In genomic region chr4:82297562-82297961, GRCm38 (mm10) we compare ENCODE assay signal across 26 mouse cellular contexts.
DNase-seq lines count a peak whose midpoint lies in the region; ATAC-seq and TF ChIP-seq lines count a peak whose summit lies in the region.
"Had no signal": no experiment of that assay in that cellular context is flagged by ENCODE, and none has a peak within 500 bp of the region (broad histone marks: within the 10 kb centered on the region; RNA-seq: fewer than 3 reads in every experiment).

No protein-coding gene starts in this region.

- peaks cover 15% of the 10 kb centered on the region for H3K4me1 ChIP-seq in forebrain, embryonic 16.5 days (replicated peaks; ENCODE audit: control insufficient read depth, insufficient read depth, low read length)
- peaks cover 13% of the 10 kb centered on the region for H3K4me1 ChIP-seq in forebrain, embryonic 14.5 days (ENCODE audit: control insufficient read depth, insufficient read depth, low read length)
- H3K4me1 ChIP-seq in hindbrain, embryonic 13.5 days (replicated peaks), result peaks cover 15% of the 10 kb centered on the region
- H3K4me1 ChIP-seq in hindbrain, embryonic 12.5 days, result peaks cover 8% of the 10 kb centered on the region; the same call in 1 of the 2 replicates
- peaks cover 2% of the 10 kb centered on the region for H3K4me1 ChIP-seq in cortical plate, adult 2 months (ENCODE audit: control insufficient read depth, insufficient read depth, low read length)

- TF ChIP-seq CTCF in left cerebral cortex, adult 2 months (IDR thresholded peaks at IDR 0.05), result no peak; the same call in 1 of the 2 replicates
- TF ChIP-seq CTCF in cortical plate, adult 2 months (IDR thresholded peaks at IDR 0.05; ENCODE audit: extremely low read depth, insufficient read depth, low read length), result no peak

- no peak overlapping the region for H3K9ac ChIP-seq in forebrain, embryonic 16.5 days (replicated peaks; ENCODE audit: low read depth, low read length)
- H3K9ac ChIP-seq in forebrain, embryonic 14.5 days (ENCODE audit: low read length), result no peak overlapping the region
- no peak overlapping the region for H3K9ac ChIP-seq in hindbrain, embryonic 13.5 days
- no peak overlapping the region for H3K9ac ChIP-seq in hindbrain, embryonic 12.5 days
- H3K9ac ChIP-seq: embryonic facial prominence, embryonic 13.5 days; forebrain, embryonic 12.5 days; heart, embryonic 13.5 days; hindbrain, embryonic 14.5 days had no signal

- 0 out of 2 replicates have a peak, but pooled peaks cover 2% of the 10 kb centered on the region for H3K36me3 ChIP-seq in forebrain, embryonic 16.5 days (ENCODE audit: control insufficient read depth, insufficient read depth)
- H3K36me3 ChIP-seq in forebrain, embryonic 14.5 days (ENCODE audit: control insufficient read depth, insufficient read depth, low read length), result peaks cover 23% of the 10 kb centered on the region
- peaks cover 3% of the 10 kb centered on the region; the same call in 1 of the 2 replicates for H3K36me3 ChIP-seq in hindbrain, embryonic 13.5 days
- H3K36me3 ChIP-seq in hindbrain, embryonic 12.5 days, result no peaks in the 10 kb centered on the region
- H3K36me3 ChIP-seq: forebrain, embryonic 12.5 days had no signal

- intact Hi-C loops in left cerebral cortex, adult 2 months (cut with DNase I), result loop anchor here (10.0 kb wide), 1 partner anchor 273 kb away; no protein-coding TSS in a partner anchor
- intact Hi-C loops in left cerebral cortex, postnatal 4 days (cut with DNase I), result no loop called here

- whole genome bisulfite sequencing in forebrain, embryonic 16.5 days, result 55% methylated on average over 2 of the region's 2 CpGs
- 77% methylated on average over 2 of the region's 2 CpGs for WGBS in forebrain, embryonic 14.5 days
- WGBS in hindbrain, embryonic 13.5 days, result 83% methylated on average over 2 of the region's 2 CpGs
- WGBS in hindbrain, embryonic 12.5 days, result 76% methylated on average over 2 of the region's 2 CpGs

- no peak for TF ChIP-seq POLR2A in cortical plate, adult 2 months (IDR thresholded peaks at IDR 0.05; ENCODE audit: extremely low read depth, insufficient read depth, low read length)

- DNase-seq in forebrain, embryonic 14.5 days (ENCODE audit: low spot score), result no peak
- no peak for DNase-seq in left cerebral cortex, adult 2 months (ENCODE audit: extremely low spot score in 1 of 2, low spot score in 2 of 2)
- DNase-seq in left cerebral cortex, postnatal 4 days, result no peak
- DNase-seq in embryo, embryonic 10.5 days (ENCODE audit: low spot score), result no peak
- DNase-seq: adrenal gland, adult 2 months; adrenal gland, postnatal 14 days; cerebellum, adult 11-12 months; cerebellum, adult 8-10 months; cerebellum, postnatal 10 days; cerebellum, postnatal 36 days; gastrocnemius, postnatal 10 days; heart, adult 18-20 months; heart, postnatal 14 days; heart, postnatal 4 days; kidney, adult 2 months had no signal

- no peak overlapping the region for H3K4me3 ChIP-seq in forebrain, embryonic 16.5 days (replicated peaks; ENCODE audit: low read length)
- no peak overlapping the region for H3K4me3 ChIP-seq in forebrain, embryonic 14.5 days (ENCODE audit: low read depth, low read length)
- H3K4me3 ChIP-seq in hindbrain, embryonic 13.5 days, result no peak overlapping the region
- no peak overlapping the region for H3K4me3 ChIP-seq in hindbrain, embryonic 12.5 days
- no peak overlapping the region for H3K4me3 ChIP-seq in left cerebral cortex, adult 2 months
- no peak overlapping the region for H3K4me3 ChIP-seq in cortical plate, adult 2 months (ENCODE audit: insufficient read depth, low read length)
- H3K4me3 ChIP-seq: embryonic facial prominence, embryonic 13.5 days; forebrain, embryonic 12.5 days; heart, embryonic 10.5 days; heart, embryonic 13.5 days had no signal

- H3K4me2 ChIP-seq in forebrain, embryonic 16.5 days (ENCODE audit: low read length), result no peak overlapping the region
- H3K4me2 ChIP-seq in forebrain, embryonic 14.5 days (ENCODE audit: low read length), result no peak overlapping the region
- H3K4me2 ChIP-seq in hindbrain, embryonic 13.5 days, result no peak overlapping the region
- no peak overlapping the region for H3K4me2 ChIP-seq in hindbrain, embryonic 12.5 days (replicated peaks)
- H3K4me2 ChIP-seq: embryonic facial prominence, embryonic 13.5 days; forebrain, embryonic 12.5 days; heart, embryonic 13.5 days; hindbrain, embryonic 14.5 days had no signal

- no peaks in the 10 kb centered on the region for H3K27me3 ChIP-seq in forebrain, embryonic 16.5 days (replicated peaks; ENCODE audit: control insufficient read depth, insufficient read depth, low read length)
- no peaks in the 10 kb centered on the region for H3K27me3 ChIP-seq in forebrain, embryonic 14.5 days (replicated peaks; ENCODE audit: control insufficient read depth, insufficient read depth, low read length)
- no peaks in the 10 kb centered on the region for H3K27me3 ChIP-seq in hindbrain, embryonic 13.5 days
- no peaks in the 10 kb centered on the region for H3K27me3 ChIP-seq in hindbrain, embryonic 12.5 days
- H3K27me3 ChIP-seq: embryonic facial prominence, embryonic 13.5 days; forebrain, embryonic 12.5 days; heart, embryonic 13.5 days had no signal

- peak; percentile 57; the same call in 1 of the 2 replicates for ATAC-seq in forebrain, embryonic 16.5 days
- ATAC-seq in forebrain, embryonic 14.5 days, result no peak
- ATAC-seq in hindbrain, embryonic 13.5 days (ENCODE audit: low FRiP score), result no peak
- no peak for ATAC-seq in hindbrain, embryonic 12.5 days (ENCODE audit: low FRiP score)
- ATAC-seq: CD4-positive, CD25-positive, alpha-beta regulatory T cell, adult 4 months; intestine, postnatal 0 days had no signal

- no peaks in the 10 kb centered on the region for H3K9me3 ChIP-seq in forebrain, embryonic 16.5 days (ENCODE audit: control insufficient read depth, low read length)
- H3K9me3 ChIP-seq in forebrain, embryonic 14.5 days (replicated peaks; ENCODE audit: control insufficient read depth, low read length), result no peaks in the 10 kb centered on the region
- no peaks in the 10 kb centered on the region for H3K9me3 ChIP-seq in hindbrain, embryonic 13.5 days
- H3K9me3 ChIP-seq in hindbrain, embryonic 12.5 days (replicated peaks), result no peaks in the 10 kb centered on the region
- H3K9me3 ChIP-seq: embryonic facial prominence, embryonic 13.5 days; forebrain, embryonic 12.5 days; heart, embryonic 10.5 days; heart, embryonic 13.5 days had no signal

- H3K27ac ChIP-seq in forebrain, embryonic 16.5 days (ENCODE audit: low read length), result 0 out of 2 replicates have a peak overlapping the region, but pooled peaks have one; percentile 16
- H3K27ac ChIP-seq in forebrain, embryonic 14.5 days (ENCODE audit: low read depth, low read length), result no peak overlapping the region; the same call in 1 of the 2 replicates
- H3K27ac ChIP-seq in hindbrain, embryonic 13.5 days, result peak overlapping the region; percentile 30; the same call in 1 of the 2 replicates
- H3K27ac ChIP-seq in hindbrain, embryonic 12.5 days, result no peak overlapping the region
- H3K27ac ChIP-seq in left cerebral cortex, adult 2 months, result peak overlapping the region; percentile 72
- peak overlapping the region; percentile 61; the same call in 1 of the 2 replicates for H3K27ac ChIP-seq in cortical plate, adult 2 months (ENCODE audit: insufficient read depth, low read length)
- H3K27ac ChIP-seq: embryonic facial prominence, embryonic 13.5 days; forebrain, embryonic 12.5 days; heart, embryonic 10.5 days; heart, embryonic 13.5 days; hindbrain, embryonic 14.5 days had no signal

Comparison
In these comparisons a context has a peak if more than half of its experiments do, and no peak if none do; other contexts are left out.
1. H3K27ac ChIP-seq: peak in forebrain, embryonic 16.5 days (single experiment), hindbrain, embryonic 13.5 days (single experiment), left cerebral cortex, adult 2 months (single experiment) and cortical plate, adult 2 months (single experiment); none in forebrain, embryonic 14.5 days (single experiment) and hindbrain, embryonic 12.5 days (single experiment).